11 mouse cellular contexts compared by ENCODE assay signal in the genomic region with DNA sequence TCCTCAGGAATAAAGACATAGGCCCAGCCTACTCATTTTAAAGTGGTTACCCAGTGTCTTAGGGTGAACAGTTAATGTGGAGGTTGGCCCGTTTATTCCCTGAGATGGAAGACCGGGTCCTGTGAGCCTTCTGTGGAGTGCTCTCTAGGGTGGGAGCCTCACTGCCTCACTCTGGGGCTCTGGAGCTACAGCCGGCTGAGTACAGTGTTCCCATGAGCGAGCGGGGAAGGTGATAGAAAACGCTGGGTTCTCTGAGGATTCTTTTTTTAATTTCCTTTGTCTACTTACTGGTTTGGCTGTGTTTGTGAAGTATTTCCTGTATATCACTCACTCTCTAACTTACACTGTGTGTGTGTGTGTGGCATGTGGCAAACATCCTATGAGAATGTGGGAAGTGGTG.
"Had no signal": no experiment of that assay in that cellular context is flagged by ENCODE, and none has a peak within 500 bp of the region (broad histone marks: within the 10 kb centered on the region; RNA-seq: fewer than 3 reads in every experiment).

No protein-coding gene starts in this region.

- H3K27me3 ChIP-seq: liver, embryonic 15.5 days; midbrain, embryonic 13.5 days; stomach, embryonic 15.5 days had no signal

- H3K4me2 ChIP-seq: liver, embryonic 11.5 days; liver, embryonic 15.5 days; midbrain, embryonic 13.5 days; stomach, embryonic 15.5 days had no signal

- H3K4me3 ChIP-seq: left cerebral cortex, adult 2 months; limb, embryonic 10.5 days; liver, embryonic 15.5 days; midbrain, embryonic 13.5 days; stomach, embryonic 15.5 days had no signal

- DNase-seq: kidney, postnatal 25 days; lung, postnatal 14 days; right cerebral cortex, postnatal 14 days; thymus, adult 2 months; thymus, postnatal 25 days had no signal

- H3K27ac ChIP-seq: left cerebral cortex, adult 2 months; limb, embryonic 10.5 days; liver, embryonic 15.5 days; midbrain, embryonic 13.5 days; stomach, embryonic 15.5 days had no signal

- H3K9me3 ChIP-seq: limb, embryonic 10.5 days; liver, embryonic 15.5 days; midbrain, embryonic 13.5 days; stomach, embryonic 15.5 days had no signal

- H3K9ac ChIP-seq: liver, embryonic 15.5 days; midbrain, embryonic 13.5 days; stomach, embryonic 15.5 days had no signal

- H3K4me1 ChIP-seq: limb, embryonic 10.5 days; liver, embryonic 15.5 days; midbrain, embryonic 13.5 days; stomach, embryonic 15.5 days had no signal

- ATAC-seq: midbrain, embryonic 13.5 days had no signal
